Mouse (Mus musculus): Measurements from ENCODE around the gene Frmpd1. TPM values are rescaled to one million over a fixed set of nuclear protein-coding genes. Genes with fewer than 3 reads are reported as not detected.

Gene Frmpd1
- total and polyA plus RNA-seq, 3 experiments: not detected

DNA sequence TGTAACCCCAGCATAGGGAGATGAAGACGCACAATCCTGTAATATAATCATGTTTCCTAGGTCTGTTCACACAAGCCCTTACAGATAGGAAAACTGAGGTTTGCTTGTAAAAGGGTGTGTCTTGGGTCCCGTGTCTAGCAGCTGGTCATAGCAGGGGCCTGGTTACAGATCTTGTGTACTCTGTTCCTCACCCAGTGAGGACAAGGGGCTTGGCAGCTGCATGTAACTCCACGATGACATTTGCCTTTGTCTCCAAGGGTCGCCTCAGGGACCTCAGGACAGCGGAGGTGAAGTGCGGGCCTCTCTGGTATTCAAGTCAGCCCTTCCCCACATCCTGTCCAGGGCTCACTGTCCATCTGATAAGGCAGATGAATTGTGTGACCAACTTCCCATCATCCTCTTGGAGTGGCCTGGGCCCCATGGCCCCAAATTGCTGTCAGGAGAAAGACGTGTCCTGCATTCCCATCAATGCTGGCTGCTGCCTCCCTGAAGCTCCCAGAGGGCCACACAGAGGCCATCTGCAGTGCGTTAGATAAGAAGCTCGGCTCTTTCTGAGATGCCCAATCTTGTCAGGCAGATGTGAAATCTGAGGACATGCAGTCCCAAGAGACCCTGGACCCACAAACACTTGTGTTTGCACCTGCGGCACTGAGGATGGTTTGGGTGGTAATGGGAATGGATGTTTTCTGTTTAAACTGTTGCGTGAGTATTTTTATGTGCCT is 27.8 kb downstream of the Frmpd1 start:
- TF ChIP-seq NRF1 (IDR thresholded peaks at IDR 0.05; ENCODE audit: low read depth, low read length) (no peak), MEF2A (IDR thresholded peaks at IDR 0.05; ENCODE audit: borderline replicate concordance, low read depth, low read length) (no peak), TCF12 (IDR thresholded peaks at IDR 0.05; ENCODE audit: low read depth, low read length) (no peak), ELF1 (IDR thresholded peaks at IDR 0.05; ENCODE audit: low read depth, low read length) (no peak), IRF4 (IDR thresholded peaks at IDR 0.05; ENCODE audit: low read depth, low read length) (no peak), POLR2AphosphoS2 (IDR thresholded peaks at IDR 0.05; ENCODE audit: low read depth, low read length) (no peak), MAX (IDR thresholded peaks at IDR 0.05; ENCODE audit: low read length) (no peak), MAZ (IDR thresholded peaks at IDR 0.05; ENCODE audit: low read depth, low read length) (no peak), GABPA (IDR thresholded peaks at IDR 0.05; ENCODE audit: insufficient replicate concordance, low read depth, low read length) (no peak), JUND (conservative IDR thresholded peaks at IDR 0.05; ENCODE audit: low read depth, low read length) (no peak), ZC3H11A (IDR thresholded peaks at IDR 0.05; ENCODE audit: low read depth, low read length) (no peak), ETS1 (conservative IDR thresholded peaks at IDR 0.05; ENCODE audit: low read depth, low read length) (no peak), SMC3 (IDR thresholded peaks at IDR 0.05; ENCODE audit: low read depth, low read length) (no peak), USF1 (IDR thresholded peaks at IDR 0.05; ENCODE audit: low read depth, low read length) (no peak)
- in situ Hi-C loops (cut with MboI; ENCODE audit: low pct_ligation_motif_present, low pct_unique_long_range_greater_than_20kb, low sequenced_read_pairs): no loop called here
- Histone ChIP-seq H3K9me3 (replicated peaks; ENCODE audit: low read length) (no peaks in the 10 kb centered on the region), H3K4me2 (ENCODE audit: insufficient read depth, low read depth, poor library complexity, severe bottlenecking) (no peak overlapping the region), H3K4me3 (replicated peaks in 1 of 3; ENCODE audit: low read depth in 2 of 3, low read length in 2 of 3, poor library complexity in 1 of 3) (no peak overlapping the region), H3K36me3 (replicated peaks in 1 of 2; ENCODE audit: control insufficient read depth in 1 of 2, insufficient read depth in 1 of 2, low read length in 1 of 2) (no peaks in the 10 kb centered on the region), H3K79me2 (replicated peaks; ENCODE audit: control insufficient read depth, extremely low read depth, insufficient read depth, poor library complexity, severe bottlenecking) (no peaks in the 10 kb centered on the region), H3K4me1 (ENCODE audit: control insufficient read depth in 1 of 2, insufficient read depth in 2 of 2) (peaks cover 4 to 14% of the 10 kb centered on the region in 2 experiments; a peak in 2 of 4 replicates), H3K27ac (ENCODE audit: insufficient read depth, low read depth) (no peak overlapping the region), H3K9ac (ENCODE audit: insufficient read depth, low read depth) (no peak overlapping the region), H3K27me3 (replicated peaks) (no peaks in the 10 kb centered on the region)
- DNase-seq (ENCODE audit: extremely low read depth): no peak
- dilution Hi-C loops (cut with MboI; ENCODE audit: extremely low pct_ligation_motif_present, extremely low pct_unique_long_range_greater_than_20kb, low sequenced_read_pairs): no loop called here

DNA sequence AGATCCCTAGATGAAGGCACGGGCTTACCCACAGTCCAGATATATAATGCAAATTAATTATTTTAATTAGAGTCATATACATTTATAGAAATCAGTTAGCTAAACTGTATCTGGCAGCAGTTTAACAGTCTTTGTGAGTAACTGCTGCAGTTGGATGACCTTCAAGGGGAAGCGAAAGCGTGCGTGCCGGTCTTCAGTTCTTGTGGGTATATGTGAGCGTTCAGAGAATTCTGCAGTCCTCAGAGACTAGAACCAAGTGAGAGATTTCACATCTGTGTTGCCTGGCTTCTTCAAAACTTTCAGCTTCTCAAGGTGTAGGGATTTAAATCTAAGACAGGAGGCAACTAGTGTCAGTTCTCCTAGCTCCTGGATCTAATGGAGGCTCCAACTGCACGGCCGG is 35.3 kb downstream of the Frmpd1 start:
- Histone ChIP-seq H3K27ac (ENCODE audit: insufficient read depth, low read depth) (no peak overlapping the region), H3K36me3 (replicated peaks in 1 of 2; ENCODE audit: control insufficient read depth in 1 of 2, insufficient read depth in 1 of 2, low read length in 1 of 2) (no peaks in the 10 kb centered on the region), H3K4me1 (ENCODE audit: control insufficient read depth in 1 of 2, insufficient read depth in 2 of 2) (peaks cover 0 to 13% of the 10 kb centered on the region in 2 experiments; a peak in 2 of 4 replicates), H3K79me2 (replicated peaks; ENCODE audit: control insufficient read depth, extremely low read depth, insufficient read depth, poor library complexity, severe bottlenecking) (no peaks in the 10 kb centered on the region), H3K4me2 (ENCODE audit: insufficient read depth, low read depth, poor library complexity, severe bottlenecking) (peak overlapping the region; percentile 41; the same call in 1 of the 2 replicates), H3K9ac (ENCODE audit: insufficient read depth, low read depth) (no peak overlapping the region), H3K9me3 (replicated peaks; ENCODE audit: low read length) (no peaks in the 10 kb centered on the region), H3K27me3 (replicated peaks) (peaks cover 2% of the 10 kb centered on the region), H3K4me3 (replicated peaks in 1 of 3; ENCODE audit: low read depth in 2 of 3, low read length in 2 of 3, poor library complexity in 1 of 3) (no peak overlapping the region)
- in situ Hi-C loops (cut with MboI; ENCODE audit: low pct_ligation_motif_present, low pct_unique_long_range_greater_than_20kb, low sequenced_read_pairs) (no loop called here), dilution Hi-C loops (cut with MboI; ENCODE audit: extremely low pct_ligation_motif_present, extremely low pct_unique_long_range_greater_than_20kb, low sequenced_read_pairs) (no loop called here)
- DNase-seq (ENCODE audit: extremely low read depth): peak; percentile 36
- peak; percentile 53; the same call in 1 of the 2 replicates for TF ChIP-seq IRF4 (IDR thresholded peaks at IDR 0.05; ENCODE audit: low read depth, low read length)
- 0 out of 2 replicates have a peak, but pooled peaks have one; percentile 16 for TF ChIP-seq TCF12 (IDR thresholded peaks at IDR 0.05; ENCODE audit: low read depth, low read length)
- no peak for TF ChIP-seq SMC3 (IDR thresholded peaks at IDR 0.05; ENCODE audit: low read depth, low read length)
- TF ChIP-seq BHLHE40 (IDR thresholded peaks at IDR 0.05; ENCODE audit: low read depth, low read length): peak; percentile 62
- TF ChIP-seq EP300 (IDR thresholded peaks at IDR 0.05; ENCODE audit: low read length): 0 out of 2 replicates have a peak, but pooled peaks have one; percentile 27

Data from CH12.LX (cell line).